25 mouse cellular contexts compared by ENCODE assay signal in the genomic region with DNA sequence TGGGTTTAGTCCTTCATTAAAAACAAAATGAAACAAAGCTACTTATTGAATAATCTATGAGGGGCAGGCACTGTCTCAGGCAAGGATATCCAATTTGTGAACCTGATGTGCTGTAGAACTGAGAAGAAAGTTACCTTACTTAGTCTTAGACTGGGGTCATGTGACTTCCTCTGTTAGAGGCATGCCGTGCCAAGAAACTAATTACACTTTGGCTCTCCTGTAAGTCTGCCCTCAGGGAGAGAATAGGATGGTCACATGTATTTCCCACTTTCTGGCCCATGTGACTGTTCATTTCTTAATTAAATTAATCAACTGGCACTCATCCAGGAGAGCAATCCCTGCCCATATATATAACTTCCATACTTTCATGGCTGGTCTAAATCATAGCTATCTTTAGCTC.
DNase-seq lines count a peak whose midpoint lies in the region; ATAC-seq and TF ChIP-seq lines count a peak whose summit lies in the region.
"Had no signal": no experiment of that assay in that cellular context is flagged by ENCODE, and none has a peak within 500 bp of the region (broad histone marks: within the 10 kb centered on the region; RNA-seq: fewer than 3 reads in every experiment).

No protein-coding gene starts in this region.

- H3K4me3 ChIP-seq in embryonic facial prominence, embryonic 14.5 days (ENCODE audit: low read depth, low read length), result no peak overlapping the region
- H3K4me3 ChIP-seq in embryonic facial prominence, embryonic 10.5 days, result no peak overlapping the region
- no peak overlapping the region for H3K4me3 ChIP-seq in kidney, embryonic 16.5 days (ENCODE audit: low read length)
- H3K4me3 ChIP-seq in midbrain, postnatal 0 days (ENCODE audit: low read depth, low read length), result no peak overlapping the region
- H3K4me3 ChIP-seq in midbrain, embryonic 13.5 days (replicated peaks), result no peak overlapping the region
- H3K4me3 ChIP-seq: forebrain, embryonic 10.5 days; hindbrain, embryonic 13.5 days; limb, embryonic 12.5 days; liver, embryonic 13.5 days; neural tube, embryonic 15.5 days had no signal

- no peaks in the 10 kb centered on the region for H3K36me3 ChIP-seq in embryonic facial prominence, embryonic 14.5 days (ENCODE audit: control insufficient read depth, insufficient read depth, low read length)
- H3K36me3 ChIP-seq in embryonic facial prominence, embryonic 10.5 days (replicated peaks), result no peaks in the 10 kb centered on the region
- no peaks in the 10 kb centered on the region for H3K36me3 ChIP-seq in kidney, embryonic 16.5 days (ENCODE audit: insufficient read depth, low read length)
- no peaks in the 10 kb centered on the region for H3K36me3 ChIP-seq in midbrain, postnatal 0 days (ENCODE audit: insufficient read depth, low read length)
- H3K36me3 ChIP-seq in midbrain, embryonic 13.5 days, result no peaks in the 10 kb centered on the region
- H3K36me3 ChIP-seq: hindbrain, embryonic 13.5 days; limb, embryonic 12.5 days; liver, embryonic 13.5 days; neural tube, embryonic 15.5 days had no signal

- H3K27me3 ChIP-seq in embryonic facial prominence, embryonic 14.5 days (replicated peaks; ENCODE audit: control insufficient read depth, insufficient read depth, low read length), result no peaks in the 10 kb centered on the region
- H3K27me3 ChIP-seq in embryonic facial prominence, embryonic 10.5 days (replicated peaks; ENCODE audit: low read depth, poor library complexity, severe bottlenecking), result no peaks in the 10 kb centered on the region
- H3K27me3 ChIP-seq in kidney, embryonic 16.5 days (ENCODE audit: insufficient read depth, low read length), result no peaks in the 10 kb centered on the region
- H3K27me3 ChIP-seq in midbrain, postnatal 0 days (ENCODE audit: insufficient read depth, low read length), result no peaks in the 10 kb centered on the region
- H3K27me3 ChIP-seq in midbrain, embryonic 13.5 days, result no peaks in the 10 kb centered on the region
- H3K27me3 ChIP-seq: hindbrain, embryonic 13.5 days; limb, embryonic 12.5 days; liver, embryonic 13.5 days; neural tube, embryonic 15.5 days had no signal

- ATAC-seq in embryonic facial prominence, embryonic 14.5 days (ENCODE audit: low read depth), result peak; percentile 47; the same call in 1 of the 2 replicates
- no peak for ATAC-seq in kidney, embryonic 16.5 days (ENCODE audit: low FRiP score, low TSS enrichment)
- ATAC-seq in midbrain, postnatal 0 days (ENCODE audit: low FRiP score), result no peak; the same call in 1 of the 2 replicates
- ATAC-seq in midbrain, embryonic 13.5 days, result no peak
- ATAC-seq: activated CD4-positive, CD25-positive, alpha-beta regulatory T cell, adult 4 months; CD4-positive, CD25-positive, alpha-beta regulatory T cell, adult 4 months; intestine, postnatal 0 days had no signal

- no peaks in the 10 kb centered on the region for H3K9me3 ChIP-seq in embryonic facial prominence, embryonic 14.5 days (ENCODE audit: control insufficient read depth, low read length)
- no peaks in the 10 kb centered on the region for H3K9me3 ChIP-seq in embryonic facial prominence, embryonic 10.5 days
- H3K9me3 ChIP-seq in kidney, embryonic 16.5 days (ENCODE audit: low read length), result no peaks in the 10 kb centered on the region
- H3K9me3 ChIP-seq in midbrain, postnatal 0 days (ENCODE audit: low read length), result no peaks in the 10 kb centered on the region
- no peaks in the 10 kb centered on the region for H3K9me3 ChIP-seq in midbrain, embryonic 13.5 days
- H3K9me3 ChIP-seq: forebrain, embryonic 10.5 days; hindbrain, embryonic 13.5 days; limb, embryonic 12.5 days; liver, embryonic 13.5 days; neural tube, embryonic 15.5 days had no signal

- no peaks in the 10 kb centered on the region for H3K4me1 ChIP-seq in embryonic facial prominence, embryonic 14.5 days (ENCODE audit: control insufficient read depth, insufficient read depth, low read length)
- peaks cover 4% of the 10 kb centered on the region for H3K4me1 ChIP-seq in embryonic facial prominence, embryonic 10.5 days
- no peaks in the 10 kb centered on the region for H3K4me1 ChIP-seq in kidney, embryonic 16.5 days (ENCODE audit: insufficient read depth, low read length)
- peaks cover 3% of the 10 kb centered on the region; the same call in 1 of the 2 replicates for H3K4me1 ChIP-seq in midbrain, postnatal 0 days (ENCODE audit: insufficient read depth, low read length)
- H3K4me1 ChIP-seq in midbrain, embryonic 13.5 days (replicated peaks), result peaks cover 4% of the 10 kb centered on the region; the same call in 1 of the 2 replicates
- H3K4me1 ChIP-seq: hindbrain, embryonic 13.5 days; liver, embryonic 13.5 days; neural tube, embryonic 15.5 days had no signal

- no peak overlapping the region for H3K27ac ChIP-seq in embryonic facial prominence, embryonic 14.5 days (replicated peaks; ENCODE audit: low read depth, low read length)
- H3K27ac ChIP-seq in embryonic facial prominence, embryonic 10.5 days (replicated peaks), result no peak overlapping the region
- no peak overlapping the region for H3K27ac ChIP-seq in kidney, embryonic 16.5 days (ENCODE audit: low read length)
- H3K27ac ChIP-seq in midbrain, postnatal 0 days (ENCODE audit: low read depth, low read length), result no peak overlapping the region
- no peak overlapping the region for H3K27ac ChIP-seq in midbrain, embryonic 13.5 days
- H3K27ac ChIP-seq: forebrain, embryonic 10.5 days; hindbrain, embryonic 13.5 days; limb, embryonic 12.5 days; liver, embryonic 13.5 days; neural tube, embryonic 15.5 days had no signal

- TF ChIP-seq CTCF in midbrain, postnatal 0 days (IDR thresholded peaks at IDR 0.05), result no peak

- 30% methylated on average over 1 of the region's 1 CpGs for WGBS in embryonic facial prominence, embryonic 14.5 days
- WGBS in embryonic facial prominence, embryonic 10.5 days, result 31% methylated on average over 1 of the region's 1 CpGs
- 25% methylated on average over 1 of the region's 1 CpGs for WGBS in kidney, embryonic 16.5 days
- 48% methylated on average over 1 of the region's 1 CpGs for WGBS in midbrain, postnatal 0 days
- 53% methylated on average over 1 of the region's 1 CpGs for WGBS in midbrain, embryonic 13.5 days

- DNase-seq in embryonic facial prominence, embryonic 14.5 days (ENCODE audit: low spot score), result peak; percentile 50
- no peak for DNase-seq in embryonic facial prominence, embryonic 10.5 days (ENCODE audit: low spot score)
- DNase-seq in kidney, adult 18-20 months, result peak; percentile 27
- DNase-seq in midbrain, postnatal 0 days (ENCODE audit: low spot score), result peak; percentile 59
- DNase-seq in frontal cortex, adult 2 months (ENCODE audit: extremely low spot score in 1 of 2, low spot score in 1 of 2), result no peak
- DNase-seq: adrenal gland, postnatal 10 days; cerebellum, adult 11 months; cerebellum, postnatal 14 days; embryo, embryonic 11 days; gastrocnemius, postnatal 36 days; liver, embryonic 13.5 days; lung, embryonic 14.5 days; lung, postnatal 36 days; right cerebral cortex, postnatal 14 days; spleen, adult 18-20 months; thymus, postnatal 25 days had no signal

- H3K4me2 ChIP-seq in embryonic facial prominence, embryonic 14.5 days (ENCODE audit: low read depth, low read length), result no peak overlapping the region
- no peak overlapping the region for H3K4me2 ChIP-seq in kidney, embryonic 16.5 days (replicated peaks; ENCODE audit: low read depth, low read length)
- no peak overlapping the region for H3K4me2 ChIP-seq in midbrain, postnatal 0 days (ENCODE audit: low read depth, low read length, poor library complexity, severe bottlenecking)
- no peak overlapping the region for H3K4me2 ChIP-seq in midbrain, embryonic 13.5 days (replicated peaks)
- H3K4me2 ChIP-seq: hindbrain, embryonic 13.5 days; limb, embryonic 12.5 days; liver, embryonic 13.5 days; lung, embryonic 14.5 days; neural tube, embryonic 15.5 days had no signal

- H3K9ac ChIP-seq in embryonic facial prominence, embryonic 14.5 days (ENCODE audit: low read depth, low read length), result no peak overlapping the region
- no peak overlapping the region for H3K9ac ChIP-seq in kidney, embryonic 16.5 days (replicated peaks; ENCODE audit: low read length)
- H3K9ac ChIP-seq in midbrain, postnatal 0 days (replicated peaks; ENCODE audit: low read length, poor library complexity, severe bottlenecking), result no peak overlapping the region
- no peak overlapping the region for H3K9ac ChIP-seq in midbrain, embryonic 13.5 days (replicated peaks)
- H3K9ac ChIP-seq: hindbrain, embryonic 13.5 days; limb, embryonic 12.5 days; liver, embryonic 13.5 days; lung, embryonic 14.5 days; neural tube, embryonic 15.5 days had no signal

Comparison
In these comparisons a context has a peak if more than half of its experiments do, and no peak if none do; other contexts are left out.
1. DNase-seq: peak in embryonic facial prominence, embryonic 14.5 days (single experiment), kidney, adult 18-20 months (single experiment) and midbrain, postnatal 0 days (single experiment); none in embryonic facial prominence, embryonic 10.5 days (single experiment) and frontal cortex, adult 2 months (0 of 2).